Mouse (Mus musculus) left cerebral cortex, postnatal 10 days (tissue): ENCODE data around the gene Tuba4a. TPM values are rescaled to one million over a fixed set of nuclear protein-coding genes. Genes with fewer than 3 reads are reported as not detected.
"Not testable (repeated sequence)": the region's sequence is repeated elsewhere in the genome, so short reads cannot be mapped to it uniquely, and the experiment has no call there.

Source experiments
- DNase-seq, 2 experiments: peaks; one replicate each; pipeline ENCODE4 v3.0.0; 2021 to 2022; ENCODE audit warnings: low spot score in 2 of 2, mixed read lengths in 1 of 2; ENCODE audit errors: extremely low spot score in 1 of 2
- intact Hi-C: fragments of 180-260 bp; cut with DNase I; formaldehyde crosslinking; loops from one replicate; pipeline ENCODE4 v1.15.1; 2025
- total RNA-seq, 2 experiments: library from RNA; stranded (reverse); gene quantifications; 2 replicates each; pipeline ENCODE4 v1.2.3; 2021

Tuba4a gene
- total RNA-seq, 2 experiments from 2014 or later, result 456 to 464 TPM

DNA sequence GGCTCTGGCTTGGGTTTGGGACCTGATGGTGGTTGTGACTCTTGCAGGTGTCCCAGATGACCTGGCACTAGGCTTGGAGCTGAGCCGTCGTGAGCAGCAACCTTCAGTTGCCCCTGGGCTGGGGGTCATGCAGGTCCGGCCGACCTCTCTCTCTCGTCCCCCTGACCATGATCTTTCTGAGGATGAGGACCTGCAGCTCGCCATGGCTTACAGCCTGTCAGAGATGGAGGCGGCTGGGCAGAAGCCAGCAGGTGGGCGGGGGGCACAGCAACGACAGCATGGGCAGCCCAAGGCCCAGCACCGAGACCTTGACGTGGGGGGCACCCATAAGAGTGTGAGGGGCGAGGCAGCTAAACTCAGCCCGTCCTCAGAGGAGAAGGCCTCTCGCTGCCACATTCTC, 23.7 kb upstream of the Tuba4a start:
- DNase-seq, result no peak
- intact Hi-C loops, result no loop called here

DNA sequence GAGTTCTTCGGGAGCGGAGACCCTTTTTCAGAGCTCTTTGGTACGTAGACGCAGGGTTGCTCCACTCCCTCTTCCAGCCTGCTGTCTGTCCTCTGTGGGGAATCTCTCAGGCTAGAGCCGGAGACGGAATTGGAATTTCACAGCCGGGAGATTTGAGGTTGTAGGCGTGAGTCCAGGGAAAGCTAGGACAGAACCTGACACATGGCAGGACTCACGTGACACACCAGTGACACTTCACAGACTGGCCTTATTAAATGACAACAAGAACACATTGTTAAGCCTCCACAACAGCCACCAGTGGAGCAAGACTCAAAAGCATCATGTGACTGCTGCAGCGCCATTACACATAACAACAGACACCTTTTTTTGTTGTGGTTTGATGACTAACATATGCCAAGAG, 19.9 kb upstream of the Tuba4a start:
- intact Hi-C loops, result no loop called here
- DNase-seq, result no peak

DNA sequence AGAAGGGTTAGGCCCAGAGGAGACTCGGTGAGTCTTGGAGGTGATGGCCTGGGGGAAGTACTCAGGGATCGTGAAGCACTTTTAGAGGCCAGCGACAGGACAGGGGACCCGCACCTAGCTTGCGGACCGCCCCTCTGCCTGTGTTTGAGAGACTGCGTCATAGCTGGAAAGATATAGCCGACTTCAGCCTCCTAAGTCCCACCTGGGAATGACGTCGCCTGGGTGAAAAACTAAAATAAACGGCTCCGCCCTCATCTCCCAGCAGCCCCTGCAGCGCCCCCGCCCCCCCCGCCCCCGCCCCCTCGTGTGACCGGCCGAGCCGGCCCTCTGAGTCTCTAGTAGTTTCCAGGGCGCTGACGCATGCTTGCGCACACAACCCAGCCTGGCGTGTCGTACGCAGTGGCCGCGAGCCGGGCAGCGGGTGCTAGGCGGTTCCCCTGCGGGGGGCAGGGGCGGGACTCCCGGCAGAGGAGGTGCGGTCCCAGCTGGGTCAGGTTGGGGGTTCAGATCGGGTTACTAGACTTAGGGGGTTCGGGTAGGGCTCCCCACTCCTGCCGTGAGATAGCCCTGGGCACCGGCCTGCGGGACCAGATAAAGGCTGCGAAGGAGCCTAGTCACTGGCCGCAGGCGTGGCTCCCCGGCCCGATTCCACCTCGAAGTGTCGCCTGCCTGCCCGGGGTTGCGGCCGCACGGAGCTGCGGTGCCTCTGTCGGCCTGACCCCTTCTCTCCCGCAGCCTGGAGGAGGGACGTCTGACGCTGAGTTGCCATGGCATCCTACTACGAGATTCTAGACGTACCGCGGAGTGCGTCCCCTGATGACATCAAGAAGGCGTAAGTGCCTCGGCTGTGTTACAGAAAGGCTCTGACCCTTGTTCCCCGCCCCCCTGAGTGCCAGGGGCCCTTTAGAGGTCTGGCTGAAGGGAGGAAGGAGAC, 16.7 kb upstream of the Tuba4a start, which contains the start of gene Dnajb2:
Gene Dnajb2 (plus strand): TSS at position 290 of the 934 bp plus-strand sequence.
- peak; percentile 77 to 90 for DNase-seq
- intact Hi-C loops, result no loop called here

DNA sequence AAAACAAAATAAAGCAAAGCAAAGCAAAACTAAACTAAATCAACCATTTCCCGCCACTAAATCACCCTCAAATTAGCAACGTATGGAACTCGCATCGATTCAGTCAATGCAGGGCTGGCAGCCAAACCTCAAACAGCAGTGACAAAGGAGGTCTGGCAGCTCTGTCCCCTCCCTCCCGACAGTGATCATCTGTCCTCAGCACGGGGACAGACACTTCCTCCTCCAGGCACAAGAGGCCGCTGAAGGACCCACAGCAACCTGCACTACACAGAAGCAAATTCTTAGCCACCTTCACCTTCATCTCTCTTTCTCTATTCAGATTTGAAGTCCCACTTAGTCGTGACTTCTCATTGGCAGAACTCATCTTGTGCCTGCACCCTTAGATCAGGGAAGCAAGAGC, 14.9 kb upstream of the Tuba4a start:
- peak; percentile 63 to 74 for DNase-seq

DNA sequence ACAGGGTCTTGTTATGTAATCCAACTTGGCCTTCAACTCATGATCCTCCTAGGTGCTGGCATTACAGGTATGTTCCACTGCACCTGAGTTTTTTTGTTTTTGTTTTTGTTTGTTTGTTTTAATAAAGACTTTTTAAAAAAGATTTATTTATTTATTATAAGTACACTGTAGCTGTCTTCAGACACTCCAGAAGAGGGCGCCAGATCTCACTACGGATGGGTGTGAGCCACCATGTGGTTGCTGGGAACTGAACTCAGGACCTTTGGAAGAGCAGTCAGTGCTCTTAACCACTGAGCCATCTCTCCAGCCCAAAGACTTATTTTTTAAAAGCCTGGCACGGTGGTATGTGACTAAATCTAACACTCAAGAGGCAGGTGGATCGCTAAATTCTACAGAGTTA, 12.8 kb upstream of the Tuba4a start:
- DNase-seq, intact Hi-C loops: not testable (repeated sequence)

More for the DNA sequence above, 14.9 kb upstream of the Tuba4a start:
- intact Hi-C loops, result no loop called here

DNA sequence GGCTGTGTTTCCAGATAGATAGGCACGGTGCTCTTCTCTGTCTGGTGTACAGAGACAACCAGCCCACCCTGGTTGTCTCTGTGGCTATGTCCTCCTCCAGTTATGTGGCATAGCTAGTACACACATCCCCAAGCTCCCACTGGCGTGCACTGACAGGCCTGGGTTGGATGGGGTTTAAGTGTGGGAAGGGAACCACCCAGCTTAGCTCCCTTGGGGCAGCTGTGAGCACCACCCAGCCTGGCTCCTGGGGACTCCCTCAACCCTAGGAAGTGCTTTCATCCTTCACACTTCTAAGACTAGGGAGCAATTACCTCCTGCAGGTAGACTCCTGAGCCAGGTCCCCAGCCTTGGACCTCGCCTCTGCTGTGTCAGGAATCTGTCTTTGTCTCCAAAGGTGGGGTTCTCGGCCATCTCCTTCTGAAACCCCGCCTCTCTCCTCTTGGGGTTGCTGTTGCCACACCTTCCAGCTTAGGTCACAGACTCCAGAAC, 12.0 kb upstream of the Tuba4a start, which contains the start of gene A630095N17Rik:
Gene A630095N17Rik (minus strand): TSS at position 439 of the 489 bp plus-strand sequence.
- intact Hi-C loops, result no loop called here
- DNase-seq, result no peak

DNA sequence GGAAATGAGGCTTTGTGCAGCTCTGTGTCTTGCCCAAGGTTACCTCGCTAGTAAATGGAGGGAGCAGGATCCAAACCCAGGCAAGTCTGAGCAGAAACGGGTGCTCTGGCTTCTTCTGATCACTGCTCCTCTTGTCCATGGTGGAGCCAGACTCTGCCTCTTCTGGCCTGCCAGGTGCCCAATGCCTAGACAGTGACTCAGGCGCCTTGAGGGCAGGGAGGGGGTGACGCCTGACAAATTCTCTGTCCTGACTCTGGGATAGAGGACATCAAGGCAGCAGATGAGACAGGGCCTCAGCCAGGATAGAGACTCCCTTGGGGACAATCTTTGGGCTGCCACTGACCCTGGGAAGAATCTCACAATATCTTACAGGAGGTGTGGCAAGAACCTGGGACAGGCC, 11.6 kb upstream of the Tuba4a start:
- intact Hi-C loops, result no loop called here

DNA sequence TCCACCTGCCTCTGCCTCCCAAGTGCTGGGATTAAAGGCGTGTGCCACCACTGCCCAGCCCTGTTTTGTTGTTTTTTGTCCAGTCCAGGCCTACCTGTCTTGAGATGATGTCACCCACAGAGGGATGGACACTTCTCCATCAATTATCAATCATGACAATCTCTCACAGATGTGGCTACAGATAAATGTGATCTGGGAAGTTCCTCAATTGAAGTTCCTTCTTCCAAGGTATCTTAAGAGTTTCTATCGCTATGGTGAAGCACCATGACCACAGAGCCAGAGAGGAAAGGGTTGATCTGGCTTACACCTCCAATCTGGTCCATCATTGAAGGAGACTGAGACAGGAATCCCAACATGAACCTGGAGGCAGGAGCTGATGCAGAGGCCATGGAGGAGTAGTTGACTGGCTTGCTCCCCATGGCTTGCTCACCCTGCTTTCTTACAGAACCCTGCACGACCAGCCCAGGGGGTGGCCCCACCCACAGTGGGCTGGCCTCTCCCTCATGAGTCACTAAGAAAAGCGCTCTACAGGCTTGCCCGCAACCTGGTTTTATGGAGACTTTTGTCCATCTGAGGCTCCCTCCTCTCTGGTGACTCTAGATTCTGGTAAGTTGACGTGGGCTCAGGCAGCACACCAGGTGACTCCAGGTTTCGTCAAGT, 10.8 kb upstream of the Tuba4a start:
- intact Hi-C loops, result no loop called here
- no peak for DNase-seq

More for the DNA sequence above, 11.6 kb upstream of the Tuba4a start:
- DNase-seq, result no peak

DNA sequence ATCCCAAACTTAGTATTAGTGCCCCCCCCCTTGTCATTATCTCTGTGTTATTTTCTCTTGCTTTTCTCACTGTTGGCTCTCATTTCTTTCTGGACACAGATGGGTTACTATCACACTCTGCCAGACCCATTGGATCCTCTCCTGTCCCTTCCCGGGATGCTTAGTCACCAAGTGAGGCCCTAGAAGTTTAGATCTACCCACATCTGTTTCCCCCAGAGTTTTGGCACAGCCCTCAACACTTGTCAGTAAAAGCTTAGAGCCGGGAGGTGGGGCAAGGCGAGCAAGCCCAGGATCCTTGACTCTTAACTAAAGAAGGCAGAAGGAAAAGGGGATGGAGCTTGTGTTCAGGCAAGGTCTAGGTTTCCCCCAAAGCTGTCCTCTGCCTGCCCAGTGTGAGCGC, 9.5 kb upstream of the Tuba4a start:
- no peak for DNase-seq
- intact Hi-C loops, result no loop called here

DNA sequence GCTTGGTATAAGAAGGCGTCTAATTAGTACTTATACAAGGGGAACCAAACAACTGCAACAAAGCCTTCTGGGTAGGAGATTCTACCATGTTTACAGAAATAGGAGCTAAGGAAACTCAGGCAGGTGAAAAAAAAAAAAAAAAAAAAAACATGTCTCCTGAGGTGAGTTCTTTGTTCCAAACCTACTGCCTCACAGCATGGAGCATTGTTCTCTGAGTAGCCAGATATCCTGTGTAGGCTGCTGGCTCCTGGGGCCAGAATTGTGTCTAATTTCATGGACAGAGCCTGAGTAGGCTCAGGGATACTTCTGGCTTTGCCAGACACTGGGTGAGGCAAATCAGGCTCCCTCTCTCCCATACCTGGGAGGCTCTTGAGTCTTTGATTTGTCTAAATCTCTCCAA, 8.0 kb upstream of the Tuba4a start:
- intact Hi-C loops, result no loop called here
- DNase-seq, result no peak

DNA sequence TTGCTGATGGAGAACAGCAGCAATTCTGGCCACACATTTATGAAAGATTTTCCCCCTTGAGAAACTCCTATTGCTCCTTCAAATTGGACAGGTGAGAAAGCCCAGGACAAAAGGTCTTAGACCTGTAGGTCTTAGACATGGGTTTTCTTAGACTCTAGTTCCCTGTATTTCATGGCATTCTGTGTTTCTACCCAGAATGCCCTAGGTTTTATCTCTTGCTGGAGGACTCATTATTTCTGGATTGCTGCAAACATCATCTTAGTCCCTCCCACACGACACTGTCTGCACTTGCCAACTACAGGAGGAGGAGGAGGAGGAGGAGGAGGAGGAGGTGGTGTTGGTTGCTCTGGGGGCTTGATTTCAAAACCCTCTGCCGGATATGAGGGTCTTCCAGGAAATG, 6.5 kb upstream of the Tuba4a start:
- intact Hi-C loops, result no loop called here
- DNase-seq, result no peak

DNA sequence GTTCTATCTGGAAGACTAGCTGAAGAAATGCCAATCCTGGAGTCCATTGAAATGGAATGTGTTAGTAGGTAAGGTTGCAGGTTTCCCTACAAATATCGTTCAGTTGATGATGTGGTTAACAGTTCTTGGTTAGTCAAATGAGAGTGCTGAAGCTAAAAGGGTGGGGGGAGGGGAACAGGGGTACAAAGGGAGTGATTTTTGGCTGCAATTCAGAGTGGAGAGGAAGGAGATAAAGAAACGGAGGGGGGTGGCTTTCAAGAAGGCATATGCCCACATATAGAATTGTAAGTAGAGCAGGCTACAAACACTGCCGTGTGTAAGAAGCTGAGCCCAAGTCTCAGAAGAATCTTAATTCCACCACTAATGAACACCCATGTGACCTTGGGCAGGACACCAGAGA, 5.8 kb upstream of the Tuba4a start:
- intact Hi-C loops, result no loop called here
- no peak for DNase-seq

DNA sequence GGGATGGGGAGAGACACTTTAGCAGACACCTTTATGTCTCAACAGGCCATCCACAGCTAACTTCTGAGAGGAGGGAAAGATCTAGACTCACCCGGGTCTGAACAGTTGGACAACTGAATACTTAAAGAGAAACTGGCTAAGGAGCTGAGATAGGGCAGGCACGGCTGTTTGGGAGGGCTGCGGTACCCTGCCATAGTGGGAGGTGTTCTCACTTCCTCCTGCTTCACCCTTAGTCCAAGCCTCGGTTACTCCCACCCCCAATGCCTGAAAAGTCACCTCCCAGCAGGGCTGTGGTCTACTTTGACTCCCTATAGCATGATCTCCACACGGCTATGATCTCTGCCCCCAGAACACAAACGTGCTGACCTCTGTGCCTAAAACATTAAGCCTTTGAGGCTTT, 3.9 kb upstream of the Tuba4a start:
- intact Hi-C loops, result no loop called here
- DNase-seq, result no peak

DNA sequence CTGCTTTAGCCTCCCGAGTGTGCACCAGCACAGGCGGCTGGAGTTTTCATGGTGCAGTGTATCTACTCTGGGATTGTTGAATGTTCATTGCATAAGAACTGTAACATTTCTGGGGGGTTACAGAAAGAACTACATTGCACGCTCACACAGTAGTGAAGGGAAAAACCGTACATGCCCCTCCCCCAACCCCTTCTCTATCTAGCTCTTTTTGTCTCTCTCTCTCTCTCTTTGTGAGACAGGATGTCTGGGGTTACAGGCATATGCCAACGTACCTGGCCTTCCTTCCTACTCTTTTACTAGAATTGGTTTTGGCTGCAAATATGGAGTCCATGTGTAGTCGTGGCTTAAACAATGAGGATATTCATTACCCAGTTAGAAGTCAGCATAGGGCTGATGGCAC, 3.3 kb upstream of the Tuba4a start:
- intact Hi-C loops, result no loop called here
- no peak for DNase-seq

DNA sequence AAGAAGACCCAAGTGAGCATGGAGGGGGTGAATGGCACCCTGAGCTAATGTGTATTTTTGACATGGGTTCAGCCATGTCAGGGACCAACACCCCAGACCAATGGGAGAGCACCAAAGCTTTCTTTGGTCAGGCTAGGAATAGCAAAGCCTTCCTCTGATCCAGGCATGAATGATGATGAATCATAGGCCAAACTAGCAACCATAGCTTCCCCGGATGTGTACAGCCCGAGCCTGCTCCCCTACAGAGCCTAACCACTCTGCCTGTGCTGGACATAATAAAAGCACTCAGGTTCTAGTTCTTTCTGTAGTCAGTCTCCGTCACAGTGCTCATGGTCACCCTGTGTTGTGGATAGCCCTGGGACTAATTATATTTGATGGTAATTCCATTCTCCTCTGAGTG, 1.9 kb upstream of the Tuba4a start:
- intact Hi-C loops, result no loop called here
- no peak for DNase-seq

DNA sequence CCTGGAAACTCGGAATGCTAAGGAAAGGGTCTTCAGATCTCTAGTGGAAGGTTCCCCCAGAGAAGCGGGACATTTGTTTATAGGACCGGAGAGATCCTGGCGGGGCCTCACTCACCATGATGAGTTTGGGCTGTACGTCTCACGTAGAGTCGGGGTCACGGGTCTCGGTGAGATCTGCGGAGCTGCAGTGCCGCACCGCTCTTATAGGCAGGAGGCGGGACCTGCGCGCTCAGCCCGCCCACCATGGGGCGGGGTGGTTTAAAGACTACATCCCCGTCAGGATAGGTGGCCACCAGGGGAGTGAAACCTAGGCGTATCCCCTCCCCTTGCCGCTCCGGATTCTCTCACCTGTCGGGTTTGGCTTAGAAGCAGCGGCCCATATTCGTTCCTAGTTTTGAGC, 587 bp downstream of the Tuba4a start:
- intact Hi-C loops, result no loop called here
- peak; percentile 88 to 89 for DNase-seq

DNA sequence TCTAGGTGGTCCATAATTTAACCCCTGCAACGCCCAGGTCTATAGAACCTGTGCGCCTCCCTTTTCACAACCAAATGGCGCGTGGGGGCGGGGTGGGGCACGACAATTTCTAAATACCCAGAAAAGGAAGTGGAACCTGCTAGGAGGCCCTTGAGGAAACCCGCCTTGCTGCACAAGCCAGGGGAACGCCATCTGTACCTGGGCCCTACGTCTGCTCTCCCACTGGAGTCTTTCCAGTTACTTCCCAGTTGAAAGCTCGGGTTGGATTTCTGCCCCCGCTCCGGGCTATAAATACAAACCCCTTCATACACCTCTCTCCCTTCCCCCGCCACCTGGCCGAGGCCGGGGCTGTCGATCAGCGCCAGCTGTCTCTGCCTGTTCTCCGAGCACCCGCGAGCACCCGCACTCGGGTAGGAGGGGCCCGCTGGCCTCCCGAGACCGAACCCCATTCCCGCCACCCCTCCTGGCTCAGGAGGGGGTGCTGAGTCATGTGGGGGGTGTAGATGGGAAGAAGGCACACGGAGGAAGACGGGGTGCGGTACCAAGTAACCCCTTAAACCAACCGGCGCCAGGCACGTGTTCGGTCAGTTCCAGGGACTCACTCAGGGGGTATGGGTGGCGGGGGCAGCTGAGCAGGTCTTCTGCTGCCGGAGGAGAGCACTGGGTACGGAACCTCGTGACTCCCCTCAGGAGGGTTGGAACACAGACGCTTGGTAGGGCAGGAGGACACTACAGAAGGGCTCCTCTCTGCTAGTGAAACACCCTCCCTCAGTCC, 1.3 kb downstream of the Tuba4a start:
- intact Hi-C loops, result no loop called here
- DNase-seq, result peak; percentile 53 to 75

DNA sequence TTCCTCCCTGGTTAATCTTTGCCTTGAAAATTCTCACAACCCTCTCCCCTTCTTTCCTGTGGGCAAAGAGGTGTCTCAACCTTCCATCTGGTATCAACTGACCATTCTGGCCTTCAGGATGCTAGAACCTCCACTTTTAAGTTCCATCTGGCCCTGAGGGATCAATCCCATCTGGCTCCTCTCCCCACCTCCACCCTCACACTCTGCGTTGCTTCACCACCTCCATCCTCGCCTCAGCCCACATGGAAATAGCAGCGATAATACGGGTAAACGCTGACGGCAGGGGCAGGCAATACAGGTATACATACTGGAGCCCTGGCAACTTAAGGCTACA, 1.8 kb downstream of the Tuba4a start:
- no peak for DNase-seq
- intact Hi-C loops, result no loop called here

DNA sequence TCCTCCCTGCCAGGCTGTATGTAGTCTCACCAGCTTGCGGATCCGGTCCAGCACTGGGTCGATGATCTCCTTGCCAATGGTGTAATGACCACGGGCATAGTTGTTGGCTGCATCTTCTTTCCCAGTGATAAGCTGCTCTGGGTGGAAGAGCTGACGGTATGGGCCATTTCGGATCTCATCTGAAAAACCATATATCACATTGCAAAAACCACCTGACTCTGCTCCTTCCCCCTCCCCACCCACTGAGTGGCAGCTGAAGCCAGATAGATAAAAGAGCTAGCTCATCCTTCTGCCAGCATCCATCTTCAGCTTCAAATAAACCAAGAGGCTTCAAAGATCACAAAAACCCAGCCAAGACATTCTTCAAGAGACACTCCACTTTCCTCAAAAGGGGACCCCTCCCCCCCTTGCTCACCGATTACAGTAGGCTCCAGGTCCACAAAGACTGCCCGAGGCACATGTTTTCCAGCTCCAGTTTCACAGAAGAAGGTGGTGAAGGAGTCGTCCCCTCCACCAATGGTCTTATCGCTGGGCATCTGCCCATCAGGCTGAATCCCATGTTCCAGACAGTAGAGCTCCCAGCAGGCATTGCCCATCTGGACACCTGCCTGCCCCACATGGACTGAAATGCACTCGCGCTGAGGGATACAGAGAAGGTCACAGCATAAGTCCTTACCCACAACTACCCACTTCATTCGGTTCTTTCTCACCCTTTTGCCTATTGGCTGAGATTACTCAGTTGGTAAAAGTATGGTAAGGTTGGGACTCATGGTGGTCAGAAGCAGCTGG, 2.7 kb downstream of the Tuba4a start:
- no peak for DNase-seq
- intact Hi-C loops, result no loop called here
